Mouse (Mus musculus) ES-CJ7 (cell line): ENCODE results near the gene Ppp4r3b.

Experiments
- DNase-seq: peaks from one replicate; pipeline ENCODE4 v3.0.0; 2011; ENCODE audit warnings: low read depth, low spot score

Ppp4r3b gene

DNA sequence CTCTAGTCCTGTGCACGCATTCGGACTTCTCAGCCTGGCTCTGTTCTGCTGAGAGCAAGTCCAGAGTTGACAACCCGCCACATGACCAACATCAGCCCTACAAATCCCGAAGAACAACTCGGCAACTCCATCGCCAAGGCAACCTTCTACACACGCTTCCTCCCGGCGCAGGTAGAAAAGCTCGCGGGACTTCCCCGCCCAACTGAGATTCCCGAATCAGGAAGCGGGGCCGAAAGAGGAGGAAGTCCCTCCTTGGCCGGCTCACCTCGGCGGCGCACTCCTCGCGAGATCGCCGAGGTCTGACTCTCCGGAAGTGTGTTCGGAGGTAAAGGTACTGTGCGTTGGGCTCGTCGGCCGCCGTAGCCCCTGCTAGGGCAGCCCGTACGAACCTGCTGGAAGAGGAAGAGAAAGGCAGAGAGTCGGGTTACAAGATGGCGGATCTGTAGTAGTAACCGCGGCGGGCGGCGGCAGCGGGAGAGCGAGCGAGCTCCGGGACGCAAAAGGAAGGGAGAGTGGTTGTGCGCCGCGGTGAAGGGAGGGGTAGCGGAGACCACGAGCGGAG is at the start of gene Ppp4r3b:
Gene Ppp4r3b (plus strand): TSS at position 328 of the 562 bp plus-strand sequence.
- DNase-seq, result peak; percentile 99

DNA sequence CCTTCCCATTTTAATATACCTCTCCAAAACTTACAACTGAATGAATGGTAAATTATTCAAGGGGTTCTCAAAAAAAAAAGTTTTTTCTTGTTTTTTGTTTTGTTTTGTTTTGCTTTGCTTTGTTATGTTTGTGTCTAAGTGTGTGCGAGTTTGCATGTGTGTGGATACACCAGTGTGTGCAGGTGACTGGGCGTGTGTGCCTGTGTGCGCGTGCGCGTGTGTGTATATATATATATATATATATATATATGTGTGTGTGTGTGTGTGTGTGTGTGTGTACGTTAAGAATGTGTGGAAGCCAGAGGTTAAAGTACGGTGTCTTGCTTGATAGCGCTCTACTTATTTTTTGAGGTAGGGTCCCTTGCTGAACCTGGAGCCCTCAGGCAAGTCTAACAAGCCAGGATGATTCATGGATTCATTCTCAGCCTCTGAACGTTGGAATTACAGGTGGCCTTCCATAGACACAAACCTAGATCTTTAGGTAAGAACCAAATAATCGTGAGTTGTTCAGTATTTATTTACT is 42.8 kb upstream of the Ppp4r3b start:
- peak; percentile 14 for DNase-seq

DNA sequence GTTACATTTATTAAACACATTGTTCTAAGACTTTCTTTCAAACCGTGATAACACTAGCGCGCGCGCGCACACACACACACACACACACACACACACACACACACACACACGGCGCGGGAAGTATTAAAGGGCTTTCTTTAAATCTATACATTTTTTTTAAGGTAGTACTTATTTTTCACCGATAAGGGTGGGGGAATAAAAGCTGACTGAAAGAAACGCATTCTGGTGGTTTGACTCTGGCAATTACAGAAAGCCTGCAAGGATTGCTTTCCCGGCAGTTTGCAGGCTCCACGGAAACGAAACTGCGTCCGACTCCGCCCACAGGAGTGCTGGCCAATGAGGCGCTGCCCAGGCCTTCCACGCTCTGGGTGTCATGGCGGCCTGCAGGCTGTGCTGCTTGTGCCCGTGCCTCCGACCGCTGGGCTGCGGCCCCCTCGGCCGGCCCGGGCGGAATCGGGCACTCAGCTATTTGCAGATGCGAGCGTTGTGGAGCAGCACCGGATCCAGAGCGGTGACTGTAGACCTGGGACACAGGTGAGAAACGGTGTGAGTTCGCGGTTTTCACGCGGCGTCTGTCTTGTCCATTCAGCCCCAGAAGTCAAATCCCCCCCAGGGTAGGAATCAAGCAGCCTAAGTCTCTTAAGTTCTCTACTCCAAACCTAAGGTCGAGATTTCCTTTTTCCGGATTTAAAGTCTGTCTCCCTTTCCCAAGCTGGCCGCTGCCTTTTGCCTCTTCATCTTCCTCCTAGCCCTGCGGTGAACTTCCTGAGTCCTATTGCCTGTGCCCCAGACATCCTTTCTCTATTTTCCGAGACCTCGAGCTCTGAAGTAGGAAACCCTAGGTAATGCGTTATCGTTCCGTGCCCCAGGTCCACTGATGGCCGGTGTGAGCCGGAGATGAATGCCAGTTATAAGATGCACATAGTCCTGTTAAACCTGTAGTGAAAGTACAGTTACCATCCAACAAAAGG is 42.0 kb upstream of the Ppp4r3b start, which contains the start of gene Pnpt1:
Gene Pnpt1 (plus strand): TSS at position 360 of the 971 bp plus-strand sequence.
- peak; percentile 94 for DNase-seq

DNA sequence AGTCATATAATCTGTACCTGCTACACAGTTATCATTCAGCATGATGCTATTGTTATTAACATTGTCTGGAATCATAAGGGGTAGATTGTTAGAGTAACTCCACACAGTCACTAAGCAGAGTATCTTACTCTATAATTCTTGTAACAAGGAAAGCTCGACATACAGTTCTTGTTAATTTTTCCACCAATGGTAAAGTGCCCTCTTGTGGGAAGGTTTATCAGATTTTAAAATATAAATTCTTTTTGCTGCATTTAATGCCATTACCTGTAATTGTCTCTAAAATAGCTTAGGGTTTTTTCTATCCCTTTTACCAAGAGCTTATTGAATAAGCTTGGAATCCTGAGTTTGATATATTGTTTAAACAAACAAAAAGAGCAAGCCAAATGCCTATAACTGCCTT is 32.0 kb upstream of the Ppp4r3b start:
- DNase-seq, result no peak

DNA sequence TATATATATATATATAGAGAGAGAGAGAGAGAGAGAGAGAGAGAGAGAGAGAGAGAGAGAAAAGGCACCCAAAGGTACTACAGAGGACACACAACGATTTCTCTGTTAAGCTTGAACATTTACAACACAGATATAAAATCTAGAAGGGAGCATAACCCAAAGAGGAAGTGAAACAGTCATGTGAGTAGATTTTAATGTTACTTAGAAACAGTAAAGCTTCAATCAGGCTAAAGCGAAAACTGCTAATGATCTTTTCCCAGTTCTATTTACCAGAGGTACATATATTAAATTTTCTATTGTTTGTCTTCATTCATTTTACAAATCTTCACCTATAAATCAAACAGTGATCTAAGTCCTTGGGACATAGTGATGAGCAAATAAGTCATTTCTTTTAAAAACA is 23.8 kb upstream of the Ppp4r3b start:
- DNase-seq, result no peak

DNA sequence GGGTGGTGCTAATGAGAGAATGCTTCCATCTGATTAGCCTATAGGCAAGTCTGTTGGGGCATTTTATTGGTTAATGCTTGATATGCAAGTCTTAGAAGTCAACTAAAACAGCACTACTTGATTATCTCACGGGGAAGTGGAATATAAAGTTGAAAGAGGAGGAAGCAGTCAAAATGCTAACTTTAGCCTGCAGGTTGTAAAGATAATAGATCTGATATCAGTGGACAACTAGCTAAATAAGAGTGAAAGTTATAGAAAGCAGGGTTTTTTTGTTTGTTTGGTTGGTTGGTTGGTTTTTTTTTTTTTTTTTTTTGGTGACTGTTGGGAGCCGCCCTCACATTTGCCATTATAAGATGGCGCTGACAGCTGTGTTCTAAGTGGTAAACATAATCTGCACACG is 9.1 kb upstream of the Ppp4r3b start:
- DNase-seq, result no peak

DNA sequence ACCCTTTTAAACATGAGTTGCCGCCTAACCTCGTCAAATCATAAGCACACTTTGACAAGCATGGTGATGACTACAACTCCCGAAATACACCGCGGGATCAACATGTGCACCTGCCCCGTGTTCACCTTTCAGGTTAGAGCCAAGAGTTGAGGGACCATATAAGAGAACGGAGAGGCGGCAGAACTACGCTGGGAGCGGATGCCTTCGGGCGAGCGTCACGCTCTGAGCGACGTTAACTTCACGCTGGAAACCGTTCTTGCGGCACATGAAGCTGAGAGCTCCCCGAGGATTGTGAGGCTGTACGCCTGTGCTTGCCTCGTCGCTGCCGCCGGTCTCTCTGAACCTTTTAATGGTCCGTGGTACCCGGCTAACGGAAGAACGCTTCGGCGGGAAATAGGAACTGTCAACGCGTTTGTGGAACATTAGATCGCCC is 715 bp upstream of the Ppp4r3b start:
- DNase-seq, result peak; percentile 73

DNA sequence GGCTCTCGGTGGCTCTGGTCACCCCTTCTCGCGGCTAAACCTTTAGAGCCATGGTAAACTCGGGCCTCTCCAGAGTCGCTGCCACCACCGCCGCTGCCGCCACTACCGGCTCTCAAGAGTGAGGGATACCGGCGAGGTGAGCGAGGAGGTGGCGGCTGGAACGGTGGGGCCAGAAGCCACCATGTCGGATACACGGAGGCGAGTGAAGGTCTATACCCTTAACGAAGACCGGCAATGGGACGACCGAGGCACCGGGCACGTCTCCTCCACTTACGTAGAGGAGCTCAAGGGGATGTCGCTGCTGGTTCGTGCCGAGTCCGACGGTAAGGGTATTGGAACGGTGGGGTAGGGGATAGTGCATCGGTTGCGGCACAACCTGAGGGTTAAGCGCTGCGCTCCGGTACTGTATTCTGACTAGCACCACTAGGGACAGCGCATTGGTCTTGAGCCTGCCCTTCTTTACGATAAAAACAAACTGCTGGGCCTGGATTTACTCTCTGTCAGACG is 488 bp downstream of the Ppp4r3b start:
- DNase-seq, result peak; percentile 87

DNA sequence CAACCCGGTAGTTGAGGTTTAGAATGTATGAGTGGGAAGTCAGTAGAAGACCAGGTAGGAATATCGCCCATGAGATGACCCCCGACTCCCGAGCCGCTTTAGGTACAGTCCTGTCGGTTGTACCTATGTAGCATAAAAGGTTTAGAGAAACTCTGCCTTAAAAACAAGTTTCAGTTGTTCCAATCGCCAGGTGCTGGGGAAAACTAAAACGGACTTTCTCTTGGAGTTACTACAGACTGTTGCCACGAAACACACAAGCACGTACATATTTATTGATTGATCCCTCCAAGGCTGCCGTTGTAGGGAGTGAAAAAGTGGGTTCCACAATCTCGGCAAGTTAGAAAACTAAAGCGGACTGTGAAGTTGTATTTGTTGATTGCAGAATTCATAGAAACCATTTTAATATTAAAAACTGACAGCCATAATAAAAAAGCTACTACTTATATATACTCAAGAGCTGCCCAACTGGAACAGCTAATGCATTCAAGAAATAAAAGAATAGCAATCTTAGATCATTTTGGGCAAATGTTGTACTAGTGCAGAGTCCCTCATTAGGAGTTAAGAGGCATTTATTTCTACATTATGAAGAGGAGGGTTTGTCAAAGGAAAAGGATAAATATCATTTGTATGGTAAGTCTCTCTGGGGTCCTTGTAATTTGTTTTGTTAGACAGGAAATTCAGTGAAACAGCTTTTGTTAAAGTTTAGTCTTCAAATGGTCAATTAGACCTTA is 1.2 kb downstream of the Ppp4r3b start:
- DNase-seq, result no peak

DNA sequence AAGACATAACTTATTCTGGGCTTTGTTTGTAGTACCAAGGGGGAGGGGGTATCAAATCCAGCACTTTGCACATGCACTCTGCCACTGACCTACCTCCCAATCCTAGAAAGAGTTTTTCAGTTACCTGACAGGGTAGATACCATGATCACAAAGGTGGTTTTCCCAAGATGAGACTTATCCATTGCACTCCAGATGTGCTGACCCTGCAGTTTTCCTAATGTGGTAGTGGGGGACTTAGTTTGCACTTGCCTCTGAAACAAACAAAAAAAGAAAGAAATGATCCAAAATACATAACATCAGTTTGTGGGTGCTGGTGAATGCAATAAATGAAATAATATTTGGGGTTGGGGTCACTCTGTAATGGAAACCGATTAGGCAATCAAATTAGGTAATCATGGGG is 6.6 kb downstream of the Ppp4r3b start:
- no peak for DNase-seq

DNA sequence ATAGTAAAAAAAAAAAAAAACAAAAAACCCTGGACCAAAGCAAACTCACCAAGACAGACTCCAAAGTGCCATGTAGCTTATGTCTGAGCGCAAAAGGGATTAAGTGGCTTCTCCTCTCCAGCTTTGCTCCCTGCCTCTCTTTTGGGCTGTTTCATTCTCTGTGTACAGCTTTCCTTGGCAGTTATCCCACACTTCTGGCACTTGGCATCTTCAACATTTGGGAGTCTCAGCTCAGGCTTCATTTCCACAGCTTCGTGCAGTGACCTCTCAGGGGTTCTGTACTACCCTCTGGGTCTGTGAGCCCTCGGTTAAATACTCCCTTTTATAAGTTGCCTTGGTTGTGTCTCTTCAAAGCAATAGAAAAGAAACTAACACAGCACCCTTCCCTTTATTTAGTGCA is 8.0 kb downstream of the Ppp4r3b start:
- no peak for DNase-seq

DNA sequence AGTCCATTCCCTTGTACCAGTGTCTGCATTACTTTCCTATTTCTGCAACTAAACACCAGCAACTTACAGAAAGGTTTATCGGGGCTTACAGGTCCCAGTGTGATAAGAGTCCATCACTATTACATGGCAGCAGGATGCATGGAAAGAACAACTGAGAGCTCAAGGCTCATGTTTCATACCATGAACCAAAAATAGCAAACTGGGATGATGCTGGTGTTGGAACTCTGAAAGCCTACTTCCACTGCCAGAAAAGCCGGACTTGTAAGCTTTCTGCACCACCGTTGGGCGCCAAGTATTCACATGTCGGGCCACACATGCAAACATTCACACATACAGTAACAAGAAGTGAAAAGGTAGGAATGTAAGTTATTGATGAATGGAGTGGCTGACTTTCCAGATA is 9.1 kb downstream of the Ppp4r3b start:
- DNase-seq, result no peak

DNA sequence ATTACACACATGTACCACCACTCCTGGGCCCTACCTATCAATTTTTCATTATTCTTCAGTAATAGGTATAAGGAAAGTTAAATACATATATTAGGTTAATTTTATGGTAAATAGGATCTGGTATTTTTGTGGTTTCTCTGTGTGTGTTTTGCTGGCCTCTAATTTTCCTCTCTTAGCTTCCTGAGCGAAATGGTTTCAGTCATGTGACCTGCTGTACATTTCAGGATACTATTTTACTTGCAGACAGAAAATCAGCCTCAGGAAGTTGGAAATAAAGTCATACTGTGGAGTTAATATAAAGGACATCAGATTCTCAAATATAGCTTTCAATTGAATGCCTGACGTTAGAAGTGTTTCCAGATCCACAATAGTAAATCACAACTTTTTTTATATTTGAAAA is 16.3 kb downstream of the Ppp4r3b start:
- DNase-seq, result no peak

DNA sequence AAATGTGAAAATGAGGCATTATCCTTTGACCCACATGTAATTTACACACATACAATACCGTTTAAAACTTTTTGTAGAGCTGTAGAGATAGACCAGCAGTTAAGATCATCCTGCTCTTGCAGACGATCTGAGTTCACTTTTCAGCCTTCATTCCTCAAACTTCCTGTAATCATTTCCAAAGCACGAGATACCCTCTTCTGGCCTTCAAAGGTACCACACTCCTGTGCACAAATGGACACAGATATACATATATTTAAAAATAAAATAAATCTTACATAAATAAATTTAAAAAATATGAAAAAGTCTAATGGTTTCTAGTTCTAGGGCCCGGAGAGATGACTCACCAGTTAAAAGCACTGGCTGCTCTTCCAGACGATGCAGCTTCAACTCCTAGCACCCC is 31.0 kb downstream of the Ppp4r3b start:
- DNase-seq, result peak; percentile 22

DNA sequence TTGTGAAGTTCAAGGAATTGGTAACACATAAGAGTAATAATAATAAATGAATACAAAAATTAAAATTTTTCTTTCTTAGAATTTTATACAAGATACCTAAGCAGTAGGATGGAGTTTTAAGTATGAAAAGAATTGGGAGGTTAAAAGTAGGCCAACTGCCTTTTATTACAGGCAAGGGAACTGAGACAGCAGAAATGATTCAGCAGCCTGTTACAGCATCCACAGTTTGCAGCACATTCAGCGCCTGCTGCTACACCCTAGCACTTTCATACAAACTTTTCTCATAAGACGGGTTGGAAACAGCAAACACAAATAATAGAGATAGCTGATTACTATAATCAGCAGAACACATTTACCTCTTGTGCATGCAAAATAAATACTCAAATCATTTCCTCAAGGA is 37.1 kb downstream of the Ppp4r3b start:
- DNase-seq, result no peak

DNA sequence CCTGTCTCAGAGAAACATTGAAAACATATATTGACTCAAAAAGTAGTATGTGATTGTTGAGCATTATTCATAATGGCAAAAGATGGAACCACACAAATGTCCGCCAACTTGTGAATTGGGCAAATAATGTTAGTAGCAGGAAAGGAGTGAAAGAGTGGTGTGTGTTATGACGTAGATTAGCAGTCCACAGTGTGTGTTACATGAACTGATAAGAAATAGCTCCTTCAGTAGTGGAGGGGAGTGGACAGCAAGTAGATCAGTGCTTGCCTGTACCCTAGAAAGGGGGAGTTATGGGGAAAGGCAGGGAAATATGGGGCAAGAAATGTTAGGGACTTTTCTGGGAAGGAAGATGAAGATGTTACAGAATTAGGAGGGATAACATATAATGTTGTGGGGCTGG is 43.5 kb downstream of the Ppp4r3b start:
- DNase-seq, result no peak

DNA sequence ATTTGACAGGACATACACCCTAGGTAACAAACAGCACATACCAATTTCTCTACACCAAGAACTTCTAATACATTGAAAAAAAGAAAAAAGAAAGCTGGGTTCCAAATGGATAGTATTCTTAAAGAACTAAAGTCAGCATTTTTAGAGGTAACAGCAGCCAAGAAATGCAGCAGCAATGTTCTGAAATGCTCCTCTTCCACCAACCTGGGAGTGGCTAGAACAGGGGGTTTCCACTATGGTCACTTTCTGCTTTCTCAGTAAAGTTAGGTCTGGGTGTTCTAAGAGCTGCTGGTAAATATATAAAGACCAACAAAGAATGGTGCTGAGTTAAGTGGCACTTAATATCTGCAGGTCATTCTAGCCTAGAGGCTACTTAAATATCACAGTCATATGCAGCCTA is 46.4 kb downstream of the Ppp4r3b start:
- no peak for DNase-seq

DNA sequence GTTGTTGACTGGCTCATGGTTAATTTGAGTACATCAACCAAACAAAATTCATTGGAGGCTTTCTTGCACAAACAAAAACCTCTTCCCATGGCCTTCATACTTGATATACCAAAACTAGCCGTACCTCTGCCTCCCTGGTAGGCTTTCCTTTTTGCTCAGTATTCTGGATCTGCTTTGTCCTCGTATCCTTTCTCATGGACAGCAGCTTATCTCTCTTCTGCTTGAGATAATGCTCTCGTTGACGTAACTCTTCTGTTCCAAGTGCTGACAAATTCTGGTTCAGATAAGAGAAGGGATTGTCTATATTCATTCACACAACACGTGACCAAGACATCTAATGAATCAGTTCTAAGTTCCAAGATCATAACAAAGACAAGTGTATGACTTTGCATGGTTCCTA is 49.6 kb downstream of the Ppp4r3b start:
- DNase-seq, result no peak

DNA sequence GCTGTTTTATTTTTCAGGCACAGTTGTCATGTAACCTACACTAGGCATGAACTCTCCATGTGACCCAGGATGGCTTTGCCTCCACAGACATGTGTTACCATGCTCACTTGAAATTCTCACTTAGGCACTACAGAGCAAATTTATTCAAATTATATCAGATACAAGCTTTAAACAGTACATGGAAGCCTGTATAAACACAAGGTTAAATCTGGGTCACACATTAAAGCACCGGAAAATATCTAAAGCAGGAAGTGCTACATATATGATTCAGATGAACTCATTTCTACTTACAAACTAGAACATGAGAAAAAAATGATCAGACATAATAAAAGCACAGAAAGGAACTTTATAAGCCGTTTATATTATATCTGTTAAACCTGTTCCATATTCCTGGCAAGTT is 52.1 kb downstream of the Ppp4r3b start:
- no peak for DNase-seq

DNA sequence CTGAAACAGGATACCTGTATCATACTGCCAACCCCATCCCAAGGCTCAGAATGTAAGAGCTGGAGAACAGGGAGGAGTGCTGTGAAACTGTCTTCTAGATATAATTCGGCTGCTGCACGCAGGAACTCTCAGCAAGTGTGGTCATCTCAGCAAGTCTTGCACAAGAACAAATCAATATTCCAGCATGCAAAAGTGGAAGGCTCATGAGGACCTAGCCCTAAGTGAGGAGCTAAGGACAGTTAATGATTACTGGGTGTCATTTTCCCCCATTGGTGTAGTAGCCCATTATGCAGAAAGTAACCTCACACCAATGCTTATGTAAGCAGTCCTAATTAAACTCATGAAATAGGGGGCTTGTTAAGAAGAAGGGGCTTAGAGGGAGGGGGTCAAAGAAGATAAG is 56.3 kb downstream of the Ppp4r3b start:
- no peak for DNase-seq

DNA sequence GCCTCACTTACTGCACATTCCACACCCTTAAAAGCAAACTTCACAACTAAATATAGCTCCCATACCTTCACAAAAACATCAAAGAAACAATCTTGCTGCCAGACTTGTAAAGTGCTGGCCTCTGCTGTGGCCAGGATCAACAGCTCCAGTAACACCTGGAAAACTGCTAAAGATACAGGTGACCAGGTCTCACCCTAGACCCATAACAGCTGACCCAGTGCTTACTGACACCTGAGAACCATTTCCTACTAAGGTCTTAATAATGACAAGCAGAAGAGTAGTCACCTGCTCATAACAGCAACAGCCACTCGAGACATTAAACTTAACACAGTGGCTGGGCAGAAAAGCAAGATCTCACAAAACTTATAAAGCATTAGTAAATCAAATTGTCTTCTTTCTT is 60.9 kb downstream of the Ppp4r3b start:
- DNase-seq, result no peak

DNA sequence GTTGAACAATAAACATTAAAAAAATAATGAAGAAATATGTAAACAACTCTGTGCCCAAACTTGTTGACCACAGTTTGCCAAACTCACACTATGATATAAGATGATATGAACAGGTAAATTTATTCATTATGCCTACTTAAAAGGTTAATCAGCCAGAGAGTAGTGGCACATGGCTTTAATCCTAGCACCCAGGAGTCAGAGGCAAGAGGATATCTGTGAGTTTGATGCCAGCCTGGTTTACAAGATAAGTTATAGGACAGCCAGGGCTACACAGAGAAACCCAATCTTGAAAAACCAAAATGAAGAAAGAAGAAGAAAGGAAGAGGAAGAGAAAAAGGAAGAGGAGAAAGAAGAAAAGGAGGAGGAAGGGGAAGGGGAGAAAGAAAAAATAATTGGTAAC is 64.7 kb downstream of the Ppp4r3b start:
- no peak for DNase-seq
